Mouse (Mus musculus) CH12.LX (cell line): ENCODE measurements at regions not wholly inside any gene's neighbourhood (a gene's known extent, or its start where the extent isn't known, plus 50 kb on each side); places are given as distances from the start of the nearest gene placed in this dataset.

Source experiments
- DNase-seq: peaks from one replicate; pipeline ENCODE4 v3.0.0-alpha.2; 2013; ENCODE audit errors: extremely low read depth
- H3K27ac ChIP-seq: 2 replicates; pipeline ENCODE4 v1.5.1; 2012; ENCODE audit warnings: low read depth, mild to moderate bottlenecking, control low read depth, moderate library complexity; ENCODE audit not compliant: insufficient read depth
- H3K27me3 ChIP-seq: replicated peaks from 2 replicates; pipeline ENCODE3; 2012; ENCODE audit warnings: inconsistent platforms
- H3K36me3 ChIP-seq, 2 experiments: replicated peaks in 1 of 2; 2 replicates each; pipeline versions ENCODE3 to v1.6.1; 2012; ENCODE audit warnings: inconsistent platforms in 1 of 2, low read length in 1 of 2, mild to moderate bottlenecking in 1 of 2, mixed read lengths in 1 of 2, moderate library complexity in 1 of 2; ENCODE audit not compliant: control insufficient read depth in 1 of 2, insufficient read depth in 1 of 2
- H3K4me1 ChIP-seq, 2 experiments: 2 replicates each; pipeline ENCODE4 v1.6.1; 2012; ENCODE audit warnings: inconsistent platforms in 1 of 2, moderate library complexity in 1 of 2; ENCODE audit not compliant: insufficient read depth in 2 of 2, control insufficient read depth in 1 of 2
- H3K4me2 ChIP-seq: 2 replicates; pipeline ENCODE4 v1.6.1; 2012; ENCODE audit warnings: low read depth, mild to moderate bottlenecking, control low read depth; ENCODE audit not compliant: poor library complexity, insufficient read depth, severe bottlenecking
- H3K4me3 ChIP-seq, 3 experiments: fragments of 150-350 bp in 1 of 3; sonication (generic) in 1 of 3; replicated peaks in 1 of 3; 2 replicates each; pipeline versions ENCODE3 to v1.5.1; 2011 to 2012; ENCODE audit warnings: low read depth in 2 of 3, low read length in 2 of 3, mild to moderate bottlenecking in 2 of 3, moderate library complexity in 2 of 3, control low read depth in 1 of 3, improper control_type of control experiment in 1 of 3, inconsistent platforms in 1 of 3, mixed read lengths in 1 of 3; ENCODE audit not compliant: poor library complexity in 1 of 3
- H3K79me2 ChIP-seq: replicated peaks from 2 replicates; pipeline ENCODE4 v1.6.1; 2012; ENCODE audit warnings: mild to moderate bottlenecking, moderate library complexity; ENCODE audit not compliant: control insufficient read depth, poor library complexity, insufficient read depth, severe bottlenecking; ENCODE audit errors: extremely low read depth
- H3K9ac ChIP-seq: 2 replicates; pipeline ENCODE4 v1.6.1; 2012; ENCODE audit warnings: low read depth, mild to moderate bottlenecking, control low read depth, moderate library complexity; ENCODE audit not compliant: insufficient read depth
- H3K9me3 ChIP-seq: replicated peaks from 2 replicates; pipeline ENCODE3; 2012; ENCODE audit warnings: low read length, inconsistent platforms, mixed read lengths
- BHLHE40 ChIP-seq: IDR thresholded peaks from 2 replicates; pipeline ENCODE4 v1.6.1; 2011; ENCODE audit warnings: mild to moderate bottlenecking, low read depth, low read length, improper control_type of control experiment
- CHD1 ChIP-seq: IDR thresholded peaks from 2 replicates; pipeline ENCODE4 v1.6.1; 2012; ENCODE audit warnings: low read depth, low read length, improper control_type of control experiment, inconsistent platforms
- CHD2 ChIP-seq: IDR thresholded peaks from 2 replicates; pipeline ENCODE4 v1.6.1; 2011; ENCODE audit warnings: low read length, improper control_type of control experiment
- ELF1 ChIP-seq: IDR thresholded peaks from 2 replicates; pipeline ENCODE4 v1.6.1; 2014; ENCODE audit warnings: low read depth, mild to moderate bottlenecking, inconsistent platforms, low read length, improper control_type of control experiment
- JUN ChIP-seq: IDR thresholded peaks from 2 replicates; pipeline ENCODE4 v1.6.1; 2011; ENCODE audit warnings: low read depth, mild to moderate bottlenecking, low read length, improper control_type of control experiment, moderate library complexity; ENCODE audit not compliant: insufficient read depth
- JUND ChIP-seq: conservative IDR thresholded peaks from 2 replicates; pipeline ENCODE4 v1.6.1; 2011; ENCODE audit warnings: low read depth, low read length, improper control_type of control experiment
- KAT2A ChIP-seq: IDR thresholded peaks from 2 replicates; pipeline ENCODE4 v1.6.1; 2012; ENCODE audit warnings: low read length, improper control_type of control experiment, inconsistent platforms; ENCODE audit not compliant: insufficient replicate concordance
- MAFK ChIP-seq: IDR thresholded peaks from 2 replicates; pipeline ENCODE4 v1.6.1; 2011; ENCODE audit warnings: low read length, improper control_type of control experiment; ENCODE audit not compliant: insufficient replicate concordance
- MAX ChIP-seq: IDR thresholded peaks from 2 replicates; pipeline ENCODE4 v1.6.1; 2011; ENCODE audit warnings: low read length, improper control_type of control experiment
- MEF2A ChIP-seq: IDR thresholded peaks from 2 replicates; pipeline ENCODE4 v1.6.1; 2014; ENCODE audit warnings: low read depth, mild to moderate bottlenecking, inconsistent platforms, low read length, improper control_type of control experiment, borderline replicate concordance
- MXI1 ChIP-seq: IDR thresholded peaks from 2 replicates; pipeline ENCODE4 v1.6.1; 2011; ENCODE audit warnings: mild to moderate bottlenecking, low read depth, low read length, improper control_type of control experiment
- PAX5 ChIP-seq: IDR thresholded peaks from 2 replicates; pipeline ENCODE4 v1.6.1; 2012; ENCODE audit warnings: low read length, inconsistent platforms, mixed read lengths
- POLR2A ChIP-seq: IDR thresholded peaks from 2 replicates; pipeline ENCODE4 v1.6.1; 2011; ENCODE audit warnings: low read depth, mild to moderate bottlenecking, improper control_type of control experiment, low read length
- POLR2AphosphoS2 ChIP-seq: IDR thresholded peaks from 2 replicates; pipeline ENCODE4 v1.6.1; 2011; ENCODE audit warnings: low read depth, low read length, improper control_type of control experiment
- RCOR1 ChIP-seq: conservative IDR thresholded peaks from 2 replicates; pipeline ENCODE4 v1.6.1; 2012; ENCODE audit warnings: low read depth, mild to moderate bottlenecking, inconsistent platforms, low read length, improper control_type of control experiment
- SIN3A ChIP-seq: IDR thresholded peaks from 2 replicates; pipeline ENCODE4 v1.6.1; 2012; ENCODE audit warnings: low read length, improper control_type of control experiment, inconsistent platforms
- SMC3 ChIP-seq: IDR thresholded peaks from 2 replicates; pipeline ENCODE4 v1.6.1; 2011; ENCODE audit warnings: low read depth, low read length, improper control_type of control experiment
- TBP ChIP-seq: conservative IDR thresholded peaks from 2 replicates; pipeline ENCODE4 v1.6.1; 2011; ENCODE audit warnings: low read depth, low read length, improper control_type of control experiment
- TCF12 ChIP-seq: IDR thresholded peaks from 2 replicates; pipeline ENCODE4 v1.6.1; 2014; ENCODE audit warnings: low read depth, mild to moderate bottlenecking, inconsistent platforms, low read length, improper control_type of control experiment
- UBTF ChIP-seq: IDR thresholded peaks from 2 replicates; pipeline ENCODE4 v1.6.1; 2012; ENCODE audit warnings: low read depth, mild to moderate bottlenecking, inconsistent platforms, low read length, improper control_type of control experiment, moderate library complexity
- USF1 ChIP-seq: IDR thresholded peaks from 2 replicates; pipeline ENCODE4 v1.6.1; 2014; ENCODE audit warnings: low read depth, mild to moderate bottlenecking, inconsistent platforms, low read length, improper control_type of control experiment
- ZC3H11A ChIP-seq: IDR thresholded peaks from 2 replicates; pipeline ENCODE4 v1.6.1; 2012; ENCODE audit warnings: low read depth, mild to moderate bottlenecking, inconsistent platforms, low read length, improper control_type of control experiment
- ZKSCAN1 ChIP-seq: IDR thresholded peaks from 2 replicates; pipeline ENCODE4 v1.6.1; 2012; ENCODE audit warnings: low read depth, inconsistent platforms, low read length, improper control_type of control experiment, borderline replicate concordance
- ZMIZ1 ChIP-seq: IDR thresholded peaks from 2 replicates; pipeline ENCODE4 v1.6.1; 2012; ENCODE audit warnings: low read depth, mild to moderate bottlenecking, inconsistent platforms, low read length, improper control_type of control experiment
- dilution Hi-C: fragments of 300-500 bp; cut with MboI; formaldehyde crosslinking; loops from 2 replicates; pipeline ENCODE4 v1.14.3; 2020; ENCODE audit warnings: low sequenced_read_pairs; ENCODE audit not compliant: extremely low pct_unique_long_range_greater_than_20kb, extremely low pct_ligation_motif_present
- in situ Hi-C: fragments of 300-500 bp; cut with MboI; formaldehyde crosslinking; loops from 3 replicates; pipeline ENCODE4 v1.14.3; 2019; ENCODE audit warnings: low sequenced_read_pairs, low pct_ligation_motif_present, low pct_unique_long_range_greater_than_20kb, mixed read lengths

GRCm38 (mm10) chr15:52565449-52565851 is 1319.3 kb upstream of the Gm7489 start (continued):
- TF ChIP-seq UBTF = no peak
- no peak for TF ChIP-seq POLR2AphosphoS2
- no peak for TF ChIP-seq TBP
- TF ChIP-seq MXI1 = peak; percentile 61; the same call in 1 of the 2 replicates
- no peak for TF ChIP-seq ZMIZ1
- peak; percentile 82 for TF ChIP-seq SIN3A
- no peak for TF ChIP-seq CHD1
- TF ChIP-seq ELF1 = 0 out of 2 replicates have a peak, but pooled peaks have one; percentile 45
- no peak; the same call in 1 of the 2 replicates for TF ChIP-seq JUN
- TF ChIP-seq ZKSCAN1 = no peak
- no peak for TF ChIP-seq KAT2A
- TF ChIP-seq USF1 = no peak
- peak; percentile 67 for TF ChIP-seq BHLHE40

- H3K4me1 ChIP-seq = peaks cover 2 to 34% of the 10 kb centered on the region in 2 experiments; a peak in 3 of 4 replicates
- H3K4me2 ChIP-seq = no peak overlapping the region
- DNase-seq = no peak
- TF ChIP-seq ZKSCAN1 (no peak), JUND (no peak), PAX5 (no peak), KAT2A (no peak), JUN (no peak), SMC3 (no peak), USF1 (no peak), POLR2A (no peak), TCF12 (no peak), RCOR1 (no peak), ELF1 (no peak), TBP (no peak), MAFK (no peak), MEF2A (no peak), CHD1 (no peak), ZC3H11A (no peak), MAX (no peak), SIN3A (no peak), UBTF (no peak), CHD2 (no peak)
- no peak overlapping the region for H3K9ac ChIP-seq
- H3K27ac ChIP-seq = no peak overlapping the region
- no peak overlapping the region for H3K4me3 ChIP-seq
- H3K36me3 ChIP-seq = no peaks in the 10 kb centered on the region
- no peaks in the 10 kb centered on the region for H3K9me3 ChIP-seq
- dilution Hi-C loops = no loop called here
- in situ Hi-C loops = no loop called here
- no peaks in the 10 kb centered on the region for H3K79me2 ChIP-seq
- H3K27me3 ChIP-seq = no peaks in the 10 kb centered on the region
Measured at GRCm38 (mm10) chr15:52570256-52570655, 1314.5 kb upstream of the Gm7489 start.
